Mouse (Mus musculus) forebrain, postnatal 0 days (tissue): ENCODE data around the gene Ap5s1. TPM values are rescaled to one million over a fixed set of nuclear protein-coding genes. Genes with fewer than 3 reads are reported as not detected.

Experiments
- ATAC-seq: fragments of 200-750 bp; cut with Nextera tagmentation; 2 replicates; pipeline ENCODE4 v1.8.0; 2017; ENCODE audit warnings: mild to moderate bottlenecking, moderate library complexity
- DNase-seq: peaks from one replicate; pipeline ENCODE4 v3.0.0-alpha.2; 2015
- H3K27ac ChIP-seq: fragments of 300-500 bp; sonication (generic); 2 replicates; pipeline ENCODE4 v1.5.1; 2014; ENCODE audit warnings: low read depth, mild to moderate bottlenecking, antibody characterized with exemption, low read length, moderate library complexity, mixed read lengths
- H3K27me3 ChIP-seq: fragments of 300-500 bp; sonication (generic); 2 replicates; pipeline ENCODE4 v1.6.1; 2014; ENCODE audit warnings: mild to moderate bottlenecking, low read length, mixed read lengths; ENCODE audit not compliant: insufficient read depth
- H3K36me3 ChIP-seq: fragments of 300-500 bp; sonication (generic); 2 replicates; pipeline ENCODE4 v1.6.1; 2014; ENCODE audit warnings: mild to moderate bottlenecking, moderate library complexity; ENCODE audit not compliant: insufficient read depth
- H3K4me1 ChIP-seq: fragments of 300-500 bp; sonication (generic); 2 replicates; pipeline ENCODE4 v1.6.1; 2014; ENCODE audit warnings: antibody characterized with exemption; ENCODE audit not compliant: insufficient read depth
- H3K4me2 ChIP-seq: fragments of 300-500 bp; sonication (generic); 2 replicates; pipeline ENCODE4 v1.6.1; 2014; ENCODE audit warnings: low read depth, mild to moderate bottlenecking, moderate library complexity
- H3K4me3 ChIP-seq: fragments of 300-500 bp; sonication (generic); 2 replicates; pipeline ENCODE4 v1.5.1; 2014; ENCODE audit warnings: low read depth, low read length, mixed read lengths
- H3K9ac ChIP-seq: fragments of 300-500 bp; sonication (generic); 2 replicates; pipeline ENCODE4 v1.6.1; 2014; ENCODE audit warnings: mild to moderate bottlenecking
- H3K9me3 ChIP-seq: fragments of 300-500 bp; sonication (generic); 2 replicates; pipeline ENCODE4 v1.6.1; 2016; ENCODE audit warnings: low read length
- CTCF ChIP-seq: sonication (generic); IDR thresholded peaks from 2 replicates; pipeline ENCODE4 v1.5.1; 2016; ENCODE audit warnings: antibody characterized with exemption, control low read depth, low read depth
- WGBS: fragments of 180-500 bp; shearing (Covaris S2); extraction: QIAGEN DNeasy Blood & Tissue Kit; methylation state at CpG from one replicate; pipeline ENCODE4 v1.1.7; 2014; 5-methylcytosine and 5-hydroxymethylcytosine counted together
- polyA plus RNA-seq: library from polyadenylated mRNA; unstranded; fragments of >200 nt; fragmentation: Nextera tagmentation; extraction: Ambion mirVana; gene quantifications from 2 replicates; pipeline ENCODE4 v1.2.1, GENCODE M21; 2015
- total RNA-seq: library from RNA; depleted of rRNA; stranded (reverse); fragments of >200 nt; gene quantifications from 2 replicates; pipeline ENCODE4 v1.2.3, GENCODE M21; 2014; rRNA removed

The Ap5s1 gene
- total and polyA plus RNA-seq, 2 experiments from 2014 or later: 36.8 to 40.7 TPM

GRCm38 (mm10) chr2:131254329-131254713 lies 47.4 kb downstream of the Ap5s1 start:
- no peaks in the 10 kb centered on the region for H3K4me1 ChIP-seq
- no peaks in the 10 kb centered on the region for H3K9me3 ChIP-seq
- no peak overlapping the region for H3K4me2 ChIP-seq
- TF ChIP-seq CTCF: no peak
- no peak overlapping the region for H3K27ac ChIP-seq
- ATAC-seq: no peak
- 82% methylated on average over 2 of the region's 2 CpGs for WGBS
- H3K36me3 ChIP-seq: no peaks in the 10 kb centered on the region
- H3K4me3 ChIP-seq: no peak overlapping the region
- H3K9ac ChIP-seq: no peak overlapping the region
- no peak for DNase-seq
- no peaks in the 10 kb centered on the region for H3K27me3 ChIP-seq

DNA sequence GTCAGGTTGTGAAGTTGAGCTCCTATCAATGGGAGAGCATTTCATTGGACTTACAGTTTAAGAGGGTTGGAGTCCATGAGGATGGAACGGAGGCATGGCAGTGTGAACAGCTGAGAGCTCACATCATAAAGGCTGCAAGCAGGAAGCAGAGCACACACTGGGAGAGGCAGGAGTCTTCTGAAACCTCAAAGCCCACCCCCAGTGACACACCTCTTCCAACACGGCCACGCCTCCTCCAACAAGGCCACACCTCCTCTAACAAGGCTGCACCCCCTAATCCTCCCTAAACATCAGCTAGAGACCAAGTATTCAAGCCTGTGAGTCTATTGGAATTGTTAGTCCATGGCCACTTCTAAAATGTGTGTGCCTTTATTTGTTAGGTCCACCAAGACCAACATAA lies 48.9 kb downstream of the Ap5s1 start:
- H3K4me3 ChIP-seq: no peak overlapping the region
- H3K27ac ChIP-seq: no peak overlapping the region
- no peak for ATAC-seq
- H3K27me3 ChIP-seq: no peaks in the 10 kb centered on the region
- H3K9me3 ChIP-seq: no peaks in the 10 kb centered on the region
- no peak overlapping the region for H3K4me2 ChIP-seq
- TF ChIP-seq CTCF: no peak
- 66% methylated on average over 3 of the region's 3 CpGs for WGBS
- H3K36me3 ChIP-seq: no peaks in the 10 kb centered on the region
- DNase-seq: no peak
- H3K9ac ChIP-seq: no peak overlapping the region
- no peaks in the 10 kb centered on the region for H3K4me1 ChIP-seq

DNA sequence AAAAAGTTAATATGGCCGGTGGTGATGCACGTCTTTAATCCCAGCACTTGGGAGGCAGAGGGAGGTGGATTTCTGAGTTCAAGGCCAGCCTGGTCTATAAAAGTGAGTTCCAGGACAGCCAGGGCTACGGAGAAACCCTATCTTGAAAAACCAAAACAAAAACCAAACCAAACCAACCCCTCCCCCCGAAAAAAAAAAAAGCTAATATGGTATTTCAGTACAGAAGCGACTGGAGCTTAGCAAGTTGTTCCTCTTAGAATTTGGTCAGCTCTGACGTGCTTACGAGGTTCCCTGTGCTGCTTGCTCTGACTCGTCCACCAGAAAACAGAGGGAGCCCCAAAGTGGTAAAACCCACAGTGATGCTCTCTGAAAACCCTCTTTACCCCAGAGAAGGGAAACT lies 51.8 kb downstream of the Ap5s1 start:
- no peak overlapping the region for H3K4me2 ChIP-seq
- no peak for TF ChIP-seq CTCF
- no peak overlapping the region for H3K9ac ChIP-seq
- WGBS: 84% methylated on average over 8 of the region's 8 CpGs
- DNase-seq (no peak), ATAC-seq (no peak)
- H3K9me3 ChIP-seq: no peaks in the 10 kb centered on the region
- 0 out of 2 replicates have a peak, but pooled peaks cover 3% of the 10 kb centered on the region for H3K4me1 ChIP-seq
- no peaks in the 10 kb centered on the region for H3K27me3 ChIP-seq
- H3K4me3 ChIP-seq: no peak overlapping the region
- no peaks in the 10 kb centered on the region for H3K36me3 ChIP-seq
- H3K27ac ChIP-seq: no peak overlapping the region

GRCm38 (mm10) chr2:131260544-131261307 lies 53.8 kb downstream of the Ap5s1 start:
- ATAC-seq (no peak), DNase-seq (peak; percentile 9)
- H3K27me3 ChIP-seq: no peaks in the 10 kb centered on the region
- no peak for TF ChIP-seq CTCF
- H3K4me2 ChIP-seq: no peak overlapping the region
- no peaks in the 10 kb centered on the region for H3K9me3 ChIP-seq
- H3K4me3 ChIP-seq: no peak overlapping the region
- WGBS: 63% methylated on average over 9 of the region's 9 CpGs
- H3K9ac ChIP-seq: no peak overlapping the region
- H3K36me3 ChIP-seq: no peaks in the 10 kb centered on the region
- H3K4me1 ChIP-seq: 0 out of 2 replicates have a peak, but pooled peaks cover 3% of the 10 kb centered on the region
- no peak overlapping the region for H3K27ac ChIP-seq

GRCm38 (mm10) chr2:131261481-131262212 lies 54.8 kb downstream of the Ap5s1 start:
- H3K9ac ChIP-seq: peak overlapping the region; percentile 62
- TF ChIP-seq CTCF: no peak
- no peaks in the 10 kb centered on the region for H3K27me3 ChIP-seq
- H3K36me3 ChIP-seq: no peaks in the 10 kb centered on the region
- 2% methylated on average over 10 of the region's 10 CpGs for WGBS
- H3K27ac ChIP-seq: peak overlapping the region; percentile 97
- ATAC-seq (peak; percentile 77), DNase-seq (no peak)
- H3K9me3 ChIP-seq: no peaks in the 10 kb centered on the region
- H3K4me3 ChIP-seq: peak overlapping the region; percentile 80
- H3K4me2 ChIP-seq: peak overlapping the region; percentile 55
- H3K4me1 ChIP-seq: 0 out of 2 replicates have a peak, but pooled peaks cover 3% of the 10 kb centered on the region

DNA sequence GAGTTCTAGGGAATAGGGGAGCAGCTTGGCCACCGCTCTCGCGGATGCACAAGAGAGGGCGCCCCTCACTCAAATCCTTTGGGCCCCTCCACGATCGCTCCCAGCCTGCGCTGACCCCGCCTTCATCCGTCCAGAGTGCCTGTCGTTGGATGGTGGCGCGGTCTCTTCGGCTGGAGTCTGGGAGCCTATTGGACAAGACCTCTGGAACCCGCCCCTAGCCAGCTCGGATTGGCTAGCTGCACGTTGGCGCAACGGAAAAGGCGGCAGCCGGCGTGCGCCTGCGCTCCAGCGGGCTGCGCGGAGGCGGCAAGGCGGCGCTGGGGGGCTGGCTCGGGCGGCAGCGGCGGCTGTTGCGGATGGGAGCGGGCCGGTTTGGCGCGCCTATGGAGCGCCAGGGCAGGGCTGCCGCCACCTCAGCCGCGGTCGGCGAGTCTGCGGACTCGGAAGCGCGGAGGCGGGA lies 55.4 kb downstream of the Ap5s1 start, which contains the start of gene Pank2:
Gene Pank2 (plus strand): TSS at position 283 of the 460 bp plus-strand sequence.
- Histone ChIP-seq H3K27me3 (no peaks in the 10 kb centered on the region), H3K9ac (peak within 1 kb of the TSS; percentile 86), H3K27ac (peak within 1 kb of the TSS; percentile 97), H3K4me1 (0 out of 2 replicates have a peak, but pooled peaks cover 3% of the 10 kb centered on the region), H3K36me3 (no peaks in the 10 kb centered on the region), H3K9me3 (no peaks in the 10 kb centered on the region), H3K4me2 (peak within 1 kb of the TSS; percentile 71), H3K4me3 (peak within 1 kb of the TSS; percentile 80)
- ATAC-seq: peak; percentile 99
- TF ChIP-seq CTCF: peak; percentile 64
- WGBS: under 1% methylated on average over 40 of the region's 49 CpGs
- peak; percentile 99 for DNase-seq

Other genes with a start within 250 kb of the Ap5s1 start
- 39.8 and 52.0 TPM in 2 replicates for gene Gfra4, start 164.0 kb upstream of the Ap5s1 start, total RNA-seq
- 53.7 and 61.9 TPM in 2 replicates for gene Gfra4, start 164.0 kb upstream of the Ap5s1 start, polyA plus RNA-seq
- 0.77 and 3.1 TPM in 2 replicates for gene Adam33, start 143.3 kb upstream of the Ap5s1 start, total RNA-seq
- gene Adam33, start 143.3 kb upstream of the Ap5s1 start, polyA plus RNA-seq: 0.82 and 0.85 TPM in 2 replicates
- 0.62 and 1.7 TPM in 2 replicates for gene Siglec1, start 120.3 kb upstream of the Ap5s1 start, total RNA-seq
- 0.18 and 0.19 TPM in 2 replicates for gene Siglec1, start 120.3 kb upstream of the Ap5s1 start, polyA plus RNA-seq
- 5.3 and 6.3 TPM in 2 replicates for gene Hspa12b, start 79.8 kb upstream of the Ap5s1 start, total RNA-seq
- gene Hspa12b, start 79.8 kb upstream of the Ap5s1 start, polyA plus RNA-seq: 2.2 and 2.4 TPM in 2 replicates
- gene Gm11037, start 73.6 kb upstream of the Ap5s1 start, total RNA-seq: not detected in 2 replicates
- not detected in 2 replicates for gene Gm11037, start 73.6 kb upstream of the Ap5s1 start, polyA plus RNA-seq
- 47.2 and 95.0 TPM in 2 replicates for gene 1700037H04Rik, start 47.0 kb upstream of the Ap5s1 start, total RNA-seq
- 94.0 and 96.2 TPM in 2 replicates for gene 1700037H04Rik, start 47.0 kb upstream of the Ap5s1 start, polyA plus RNA-seq
- gene Cenpb, start 27.0 kb upstream of the Ap5s1 start, total RNA-seq: 113 and 120 TPM in 2 replicates
- gene Cenpb, start 27.0 kb upstream of the Ap5s1 start, polyA plus RNA-seq: 13.0 and 17.9 TPM in 2 replicates
- gene Cdc25b, start 20.1 kb upstream of the Ap5s1 start, total RNA-seq: 10.6 and 11.7 TPM in 2 replicates
- 12.4 and 15.2 TPM in 2 replicates for gene Cdc25b, start 20.1 kb upstream of the Ap5s1 start, polyA plus RNA-seq
- gene Spef1, start 19.8 kb upstream of the Ap5s1 start, total RNA-seq: 19.6 and 26.2 TPM in 2 replicates
- 7.7 and 9.7 TPM in 2 replicates for gene Spef1, start 19.8 kb upstream of the Ap5s1 start, polyA plus RNA-seq
- gene Mavs, start 27.0 kb downstream of the Ap5s1 start, total RNA-seq: 3.8 and 5.7 TPM in 2 replicates
- 3.5 and 5.0 TPM in 2 replicates for gene Mavs, start 27.0 kb downstream of the Ap5s1 start, polyA plus RNA-seq
- gene Pank2, start 55.4 kb downstream of the Ap5s1 start, total RNA-seq: 41.9 and 44.9 TPM in 2 replicates
- gene Pank2, start 55.4 kb downstream of the Ap5s1 start, polyA plus RNA-seq: 28.6 and 33.5 TPM in 2 replicates
- gene Rnf24, start 145.8 kb downstream of the Ap5s1 start, total RNA-seq: 19.5 and 24.4 TPM in 2 replicates
- 8.7 and 11.8 TPM in 2 replicates for gene Rnf24, start 145.8 kb downstream of the Ap5s1 start, polyA plus RNA-seq